Mouse (Mus musculus) kidney, adult 2 months (tissue): ENCODE measurements around the gene Pter.

Experiments
- CTCF ChIP-seq: fragments of 200-500 bp; conservative IDR thresholded peaks from 2 replicates; pipeline ENCODE4 v1.5.1; 2011; ENCODE audit warnings: low read depth, mild to moderate bottlenecking, control low read depth, low read length, moderate library complexity, mixed read lengths; ENCODE audit not compliant: insufficient read depth, insufficient read length
- POLR2A ChIP-seq: fragments of 200-500 bp; IDR thresholded peaks from one replicate; pipeline ENCODE4 v1.6.1; 2011; ENCODE audit warnings: low read depth, low read length, control low read depth

DNA sequence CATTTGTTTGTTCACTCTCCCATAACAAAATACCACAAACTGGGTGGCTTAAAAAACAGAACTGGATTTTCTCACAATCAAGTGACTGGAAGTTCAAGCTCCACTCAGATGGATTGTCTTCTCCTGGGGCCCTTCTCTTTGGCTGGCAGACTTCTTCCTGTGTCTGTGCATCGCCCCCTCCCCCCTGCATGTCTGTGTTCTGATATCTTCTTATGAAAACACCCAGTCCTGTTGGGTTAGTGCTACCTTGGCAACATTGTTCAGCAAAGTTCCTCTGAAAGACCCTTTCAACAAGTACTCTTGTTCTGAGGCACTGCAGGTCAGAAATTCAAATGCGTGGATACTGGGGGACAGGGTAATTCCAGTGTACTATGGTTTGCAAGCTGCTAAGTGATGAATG is 6.5 kb downstream of the Pter start:
- TF ChIP-seq CTCF (no peak), POLR2A (no peak)
